In genomic region chr16:5050251-5051110, GRCm38 (mm10) we compare ENCODE assay signal across 8 mouse cellular contexts. TPM values are rescaled to one million over a fixed set of nuclear protein-coding genes. Genes with fewer than 3 reads are reported as not detected.
A peak's percentile ranks its signal among the peaks of the same experiment; 100 is the strongest.
DNase-seq lines count a peak whose midpoint lies in the region; ATAC-seq lines count a peak whose summit lies in the region.

No protein-coding gene starts in this region.

- intact Hi-C loops in left cerebral cortex, postnatal 14 days (cut with DNase I) = loop anchor here (5.0 kb wide), 1 partner anchor 97 kb away; the partner anchor contains the start of gene Sec14l5

- H3K9ac ChIP-seq in hindbrain, embryonic 14.5 days = peak overlapping the region; percentile 80

- peak overlapping the region; percentile 95 for H3K4me2 ChIP-seq in hindbrain, embryonic 14.5 days (replicated peaks)

- H3K4me3 ChIP-seq in hindbrain, embryonic 14.5 days (replicated peaks; ENCODE audit: low read length) = peak overlapping the region; percentile 95

- H3K4me1 ChIP-seq in hindbrain, embryonic 14.5 days (replicated peaks; ENCODE audit: control insufficient read depth, insufficient read depth, low read length) = peaks cover 35% of the 10 kb centered on the region

- H3K36me3 ChIP-seq in hindbrain, embryonic 14.5 days (replicated peaks; ENCODE audit: control insufficient read depth, insufficient read depth) = peaks cover 47% of the 10 kb centered on the region

- H3K27ac ChIP-seq in hindbrain, embryonic 14.5 days = peak overlapping the region; percentile 96

- no peaks in the 10 kb centered on the region for H3K9me3 ChIP-seq in hindbrain, embryonic 14.5 days (ENCODE audit: control insufficient read depth, low read length)

- no peaks in the 10 kb centered on the region for H3K27me3 ChIP-seq in hindbrain, embryonic 14.5 days (ENCODE audit: control insufficient read depth, insufficient read depth, low read length)

- peak; percentile 64 for DNase-seq in R1 (ENCODE audit: low read depth, low spot score)
- peak; percentile 78 for DNase-seq in cerebellum, adult 9-10 months
- peak; percentile 60 to 78 for DNase-seq in frontal cortex, postnatal 10 days (ENCODE audit: low spot score in 2 of 2)
- peak; percentile 50 for DNase-seq in hindbrain, embryonic 14.5 days (ENCODE audit: low spot score)
- peak; percentile 77 to 79 for DNase-seq in left cerebral cortex, postnatal 14 days (ENCODE audit: low spot score in 2 of 2)
- peak; percentile 80 to 87 for DNase-seq in right cerebral cortex, postnatal 10 days (ENCODE audit: low spot score in 2 of 2)
- DNase-seq in urinary bladder, postnatal 36 days (ENCODE audit: low spot score in 2 of 2) = peak; percentile 69 to 79

- ATAC-seq in hindbrain, embryonic 14.5 days (ENCODE audit: low FRiP score) = peak; percentile 70
- peak; percentile 43 for ATAC-seq in megakaryocyte progenitor cell, adult 5-6 weeks (replicated peaks; ENCODE audit: poor library complexity)

- WGBS in hindbrain, embryonic 14.5 days = under 1% methylated on average over 72 of the region's 78 CpGs

RNA-seq across cellular contexts. Expression of gene Ubn1, which starts 0.6 kb away (rescaled TPM):
- 14.4 and 14.9 TPM in 2 replicates for polyA plus RNA-seq in hindbrain, embryonic 14.5 days (2014; fragmentation: Nextera tagmentation; extraction: Ambion mirVana)
- total RNA-seq in left cerebral cortex, postnatal 14 days (2021) = 10 to 100 TPM; 41.9 to 42.1 TPM
- 28.1 and 30.3 TPM in 2 replicates for total RNA-seq in megakaryocyte progenitor cell, adult 5-6 weeks (2015)
- 37.2 and 43.6 TPM in 2 replicates for total RNA-seq in megakaryocyte progenitor cell, adult 5-6 weeks (2017)

RNA-seq across cellular contexts. Expression of gene Glyr1, which starts 0.8 kb away (rescaled TPM):
- polyA plus RNA-seq in hindbrain, embryonic 14.5 days (2014; fragmentation: Nextera tagmentation; extraction: Ambion mirVana) = 120 and 144 TPM in 2 replicates
- 100 to 1,000 TPM; 141 to 156 TPM for total RNA-seq in left cerebral cortex, postnatal 14 days (2021)
- 69.5 and 74.6 TPM in 2 replicates for total RNA-seq in megakaryocyte progenitor cell, adult 5-6 weeks (2015)
- total RNA-seq in megakaryocyte progenitor cell, adult 5-6 weeks (2017) = 103 and 112 TPM in 2 replicates

RNA-seq across cellular contexts. Expression of gene Rogdi, which starts 37.1 kb away (rescaled TPM):
- 147 and 154 TPM in 2 replicates for polyA plus RNA-seq in hindbrain, embryonic 14.5 days (2014; fragmentation: Nextera tagmentation; extraction: Ambion mirVana)
- total RNA-seq in left cerebral cortex, postnatal 14 days (2021) = 100 to 1,000 TPM; 202 to 212 TPM
- 45.8 and 48.9 TPM in 2 replicates for total RNA-seq in megakaryocyte progenitor cell, adult 5-6 weeks (2015)
- 17.3 and 23.4 TPM in 2 replicates for total RNA-seq in megakaryocyte progenitor cell, adult 5-6 weeks (2017)

RNA-seq across cellular contexts. Expression of gene Smim22, which starts 43.4 kb away (rescaled TPM):
- 4.2 and 4.7 TPM in 2 replicates for polyA plus RNA-seq in hindbrain, embryonic 14.5 days (2014; fragmentation: Nextera tagmentation; extraction: Ambion mirVana)
- not detected for total RNA-seq in left cerebral cortex, postnatal 14 days (2021)
- total RNA-seq in megakaryocyte progenitor cell, adult 5-6 weeks (2015) = not detected in 2 replicates
- not detected in 2 replicates for total RNA-seq in megakaryocyte progenitor cell, adult 5-6 weeks (2017)

RNA-seq across cellular contexts. Expression of gene Sept12, which starts 52.8 kb away (rescaled TPM):
- polyA plus RNA-seq in hindbrain, embryonic 14.5 days (2014; fragmentation: Nextera tagmentation; extraction: Ambion mirVana) = not detected in 2 replicates
- total RNA-seq in left cerebral cortex, postnatal 14 days (2021) = not detected
- not detected in 2 replicates for total RNA-seq in megakaryocyte progenitor cell, adult 5-6 weeks (2015)
- total RNA-seq in megakaryocyte progenitor cell, adult 5-6 weeks (2017) = not detected in 2 replicates

Comparison
In these comparisons a context has a peak if more than half of its experiments do, and no peak if none do; other contexts are left out.
1. Peak in every context shown above with its lines: DNase-seq, ATAC-seq, H3K4me3 ChIP-seq and H3K27ac ChIP-seq.
2. RNA of gene Rogdi, which starts 37.1 kb away (total RNA-seq): 202 to 212 TPM in left cerebral cortex, postnatal 14 days; 17.3 to 48.9 TPM in megakaryocyte progenitor cell, adult 5-6 weeks; every median in the first group is over 4 times any median in the second.